Mouse (Mus musculus) liver, postnatal 0 days (tissue): ENCODE measurements around the gene C1ql4. TPM values are rescaled to one million over a fixed set of nuclear protein-coding genes. Genes with fewer than 3 reads are reported as not detected.

Source experiments
- ATAC-seq: fragments of 200-750 bp; cut with Nextera tagmentation; 2 replicates; pipeline ENCODE4 v1.8.0; 2017; ENCODE audit warnings: mild to moderate bottlenecking, moderate library complexity
- DNase-seq: peaks from one replicate; pipeline ENCODE4 v3.0.0-alpha.2; 2016
- H3K27ac ChIP-seq: fragments of 300-500 bp; sonication (generic); 2 replicates; pipeline ENCODE4 v1.5.1; 2014; ENCODE audit warnings: antibody characterized with exemption, moderate library complexity, mild to moderate bottlenecking, low read depth
- H3K27me3 ChIP-seq: fragments of 300-500 bp; sonication (generic); 2 replicates; pipeline ENCODE4 v1.6.1; 2014; ENCODE audit warnings: low read length, control low read depth, mixed read lengths; ENCODE audit not compliant: insufficient read depth
- H3K36me3 ChIP-seq: fragments of 300-500 bp; sonication (generic); replicated peaks from 2 replicates; pipeline ENCODE4 v1.6.1; 2014; ENCODE audit warnings: mild to moderate bottlenecking, control low read depth, low read length, moderate library complexity, mixed read lengths; ENCODE audit not compliant: insufficient read depth
- H3K4me1 ChIP-seq: fragments of 300-500 bp; sonication (generic); 2 replicates; pipeline ENCODE4 v1.6.1; 2014; ENCODE audit warnings: antibody characterized with exemption, mild to moderate bottlenecking, control low read depth; ENCODE audit not compliant: insufficient read depth
- H3K4me2 ChIP-seq: fragments of 300-500 bp; sonication (generic); 2 replicates; pipeline ENCODE4 v1.6.1; 2014; ENCODE audit warnings: low read depth, mild to moderate bottlenecking, low read length, moderate library complexity, mixed read lengths
- H3K4me3 ChIP-seq: fragments of 300-500 bp; sonication (generic); 2 replicates; pipeline ENCODE4 v1.5.1; 2014; ENCODE audit warnings: low read depth, low read length
- H3K9ac ChIP-seq: fragments of 300-500 bp; sonication (generic); replicated peaks from 2 replicates; pipeline ENCODE4 v1.6.1; 2014; ENCODE audit warnings: mild to moderate bottlenecking, moderate library complexity
- H3K9me3 ChIP-seq: fragments of 300-500 bp; sonication (generic); 2 replicates; pipeline ENCODE4 v1.6.1; 2016; ENCODE audit warnings: mild to moderate bottlenecking, control low read depth, low read length, mixed read lengths
- CTCF ChIP-seq: sonication (generic); IDR thresholded peaks from 2 replicates; pipeline ENCODE4 v1.5.1; 2016; ENCODE audit warnings: antibody characterized with exemption, low read depth
- EP300 ChIP-seq: IDR thresholded peaks from 2 replicates; pipeline ENCODE4 v1.6.1; 2016; ENCODE audit warnings: antibody characterized with exemption, low read depth, mild to moderate bottlenecking
- WGBS: fragments of 180-500 bp; shearing (Covaris S2); extraction: QIAGEN DNeasy Blood & Tissue Kit; methylation state at CpG from one replicate; pipeline ENCODE4 v1.1.7; 2014; ENCODE audit not compliant: insufficient replicate concordance; 5-methylcytosine and 5-hydroxymethylcytosine counted together
- polyA plus RNA-seq: library from polyadenylated mRNA; unstranded; fragments of >200 nt; fragmentation: Nextera tagmentation; extraction: Ambion mirVana; gene quantifications from 2 replicates; pipeline ENCODE4 v1.2.1, GENCODE M21; 2015

The C1ql4 gene
- polyA plus RNA-seq, 1 experiment from 2014 or later = 0.12 TPM

DNA sequence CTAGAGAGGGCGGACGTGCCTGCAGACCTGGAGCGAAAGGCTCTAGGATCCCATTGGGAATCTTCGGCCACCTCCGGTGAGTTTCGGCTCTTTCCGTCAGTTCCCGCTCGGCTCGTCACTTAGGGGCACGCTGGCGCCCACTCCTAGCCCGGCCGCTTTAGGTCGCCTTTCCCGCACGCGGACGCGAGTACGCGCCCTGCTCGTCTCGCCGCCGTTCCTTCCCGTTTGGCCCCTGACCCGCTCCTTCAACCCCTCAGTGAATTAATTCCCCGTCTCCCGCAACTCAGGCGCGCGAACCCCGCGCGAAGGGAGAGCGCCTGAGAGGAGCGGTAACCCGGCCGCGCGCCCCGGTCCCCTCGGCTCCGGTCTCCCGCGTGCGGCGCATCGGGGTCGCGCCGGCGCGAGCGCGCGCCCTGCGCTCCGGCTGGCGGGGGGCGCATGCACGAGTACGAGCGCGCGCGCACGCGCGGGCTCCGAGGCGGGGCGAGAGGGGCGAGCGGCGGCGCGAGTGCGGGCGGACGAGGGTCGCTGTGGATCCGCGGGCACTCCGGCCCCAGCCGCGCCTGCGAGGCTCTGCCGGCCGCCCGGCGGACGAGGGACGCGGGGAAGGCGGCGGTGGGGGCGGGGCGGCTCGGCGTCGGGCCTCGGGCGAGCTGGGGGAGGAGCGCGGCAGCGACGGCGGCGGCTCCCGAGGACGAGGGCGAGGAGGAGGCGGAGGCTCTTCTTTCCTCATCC lies 38.6 kb upstream of the C1ql4 start:
- Histone ChIP-seq H3K27me3 (peaks cover 4% of the 10 kb centered on the region; the same call in 1 of the 2 replicates), H3K9ac (peak overlapping the region; percentile 80), H3K4me1 (peaks cover 7% of the 10 kb centered on the region; the same call in 1 of the 2 replicates), H3K4me3 (peak overlapping the region; percentile 68), H3K9me3 (no peaks in the 10 kb centered on the region), H3K4me2 (peak overlapping the region; percentile 85), H3K27ac (peak overlapping the region; percentile 85), H3K36me3 (no peaks in the 10 kb centered on the region)
- no peak for TF ChIP-seq EP300
- no peak for TF ChIP-seq CTCF
- DNase-seq (peak; percentile 80), ATAC-seq (peak; percentile 77)
- WGBS = under 1% methylated on average over 85 of the region's 115 CpGs

GRCm38 (mm10) chr15:99125711-99126080 lies 38.1 kb upstream of the C1ql4 start, which contains the start of gene Spats2:
Spats2 (plus strand) TSS chr15:99125916.
- DNase-seq (no peak), ATAC-seq (peak; percentile 9; the same call in 1 of the 2 replicates)
- Histone ChIP-seq H3K36me3 (no peaks in the 10 kb centered on the region), H3K4me2 (peak within 1 kb of the TSS; percentile 85), H3K9ac (peak within 1 kb of the TSS; percentile 80), H3K4me1 (peaks cover 7% of the 10 kb centered on the region; the same call in 1 of the 2 replicates), H3K27me3 (peaks cover 4% of the 10 kb centered on the region; the same call in 1 of the 2 replicates), H3K27ac (peak within 1 kb of the TSS; percentile 85), H3K4me3 (peak within 1 kb of the TSS; percentile 68), H3K9me3 (no peaks in the 10 kb centered on the region)
- WGBS = 2% methylated on average over 12 of the region's 12 CpGs
- TF ChIP-seq CTCF (no peak), EP300 (no peak)

DNA sequence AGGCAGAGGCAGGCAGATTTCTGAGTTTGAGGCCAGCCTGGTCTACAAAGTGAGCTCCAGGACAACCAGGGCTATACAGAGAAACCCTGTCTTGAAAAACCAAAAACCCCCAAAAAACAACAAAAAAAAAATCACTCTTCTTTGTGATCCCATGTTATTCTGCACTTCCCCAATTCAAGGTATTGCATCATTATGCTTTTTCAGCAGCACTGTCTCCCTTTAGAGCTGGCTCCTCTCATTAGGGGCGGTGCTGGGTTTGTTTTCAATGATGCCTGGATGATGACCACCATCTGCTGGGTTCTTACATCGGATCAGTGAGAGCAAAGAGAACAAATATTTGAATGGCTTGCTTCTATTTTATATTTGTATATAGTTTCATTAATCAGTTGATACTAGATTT lies 35.0 kb upstream of the C1ql4 start:
- Histone ChIP-seq H3K27me3 (peaks cover 4% of the 10 kb centered on the region; the same call in 1 of the 2 replicates), H3K27ac (no peak overlapping the region), H3K4me2 (no peak overlapping the region), H3K9me3 (no peaks in the 10 kb centered on the region), H3K4me1 (peaks cover 7% of the 10 kb centered on the region; the same call in 1 of the 2 replicates), H3K4me3 (no peak overlapping the region), H3K36me3 (no peaks in the 10 kb centered on the region), H3K9ac (no peak overlapping the region)
- no peak for TF ChIP-seq EP300
- TF ChIP-seq CTCF = no peak
- no peak for DNase-seq
- 60% methylated on average over 2 of the region's 2 CpGs for WGBS
- ATAC-seq = no peak

DNA sequence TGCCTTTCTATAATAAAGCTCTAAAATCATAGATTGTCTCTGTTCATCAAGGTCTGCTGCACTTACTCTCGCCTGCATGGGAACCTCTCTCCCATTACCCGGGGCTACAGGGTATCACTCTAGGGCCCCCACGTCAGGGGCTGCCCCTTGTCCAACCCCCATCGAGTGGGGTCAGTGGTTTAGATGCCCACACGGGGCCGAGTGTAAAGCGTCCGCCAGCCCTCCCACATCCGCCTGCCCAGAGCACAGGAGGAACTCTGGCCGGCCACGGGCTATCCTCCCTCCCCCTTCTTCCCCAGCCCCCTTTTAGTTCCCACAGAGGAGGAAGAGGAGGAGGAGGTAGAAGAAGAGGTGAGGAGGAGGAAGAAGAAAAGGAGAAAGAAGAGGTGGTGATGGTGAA lies 33.2 kb upstream of the C1ql4 start:
- Histone ChIP-seq H3K9me3 (no peaks in the 10 kb centered on the region), H3K4me2 (no peak overlapping the region), H3K36me3 (no peaks in the 10 kb centered on the region), H3K27me3 (no peaks in the 10 kb centered on the region), H3K9ac (no peak overlapping the region), H3K4me3 (no peak overlapping the region), H3K27ac (no peak overlapping the region), H3K4me1 (peaks cover 5% of the 10 kb centered on the region)
- no peak for DNase-seq
- ATAC-seq = no peak
- WGBS = 12% methylated on average over 11 of the region's 11 CpGs
- TF ChIP-seq CTCF (no peak), EP300 (no peak)

DNA sequence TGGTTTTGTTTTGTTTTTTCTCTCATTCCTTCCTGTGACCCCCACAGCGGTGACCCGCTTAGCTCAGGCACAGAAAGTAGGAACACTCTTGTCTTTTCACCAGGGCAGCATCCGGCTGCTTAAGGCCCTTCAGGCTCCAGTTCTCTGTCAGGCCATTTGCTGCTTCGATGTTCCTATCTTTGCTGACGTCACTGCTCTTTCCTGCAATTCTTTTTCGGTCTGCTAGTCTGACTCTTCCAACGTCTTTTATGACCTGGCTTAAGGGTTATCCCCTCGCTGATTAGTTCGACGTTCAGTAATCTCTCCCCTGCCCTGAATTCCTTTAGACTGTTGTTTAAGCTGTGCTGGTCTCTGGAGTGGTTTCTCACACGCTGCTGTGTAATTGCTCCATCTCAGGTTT lies 28.9 kb upstream of the C1ql4 start:
- Histone ChIP-seq H3K4me2 (no peak overlapping the region), H3K27me3 (no peaks in the 10 kb centered on the region), H3K4me3 (no peak overlapping the region), H3K36me3 (no peaks in the 10 kb centered on the region), H3K27ac (peak overlapping the region; percentile 22; the same call in 1 of the 2 replicates), H3K4me1 (peaks cover 3% of the 10 kb centered on the region; the same call in 1 of the 2 replicates), H3K9ac (no peak overlapping the region), H3K9me3 (no peaks in the 10 kb centered on the region)
- DNase-seq (no peak), ATAC-seq (peak; percentile 56)
- peak; percentile 39; the same call in 1 of the 2 replicates for TF ChIP-seq EP300
- no peak for TF ChIP-seq CTCF
- 34% methylated on average over 11 of the region's 11 CpGs for WGBS

- H3K27me3 ChIP-seq = no peaks in the 10 kb centered on the region
- H3K27ac ChIP-seq = no peak overlapping the region
- no peak overlapping the region for H3K9ac ChIP-seq
- H3K4me3 ChIP-seq = no peak overlapping the region
- TF ChIP-seq CTCF = no peak
- TF ChIP-seq EP300 = no peak
- H3K9me3 ChIP-seq = no peaks in the 10 kb centered on the region
- no peaks in the 10 kb centered on the region for H3K36me3 ChIP-seq
- 63% methylated on average over 7 of the region's 7 CpGs for WGBS
- no peak overlapping the region for H3K4me2 ChIP-seq
- DNase-seq = no peak
- no peak for ATAC-seq
- peaks cover 3% of the 10 kb centered on the region; the same call in 1 of the 2 replicates for H3K4me1 ChIP-seq
Measured at GRCm38 (mm10) chr15:99115065-99115423, 27.4 kb upstream of the C1ql4 start.
